Mouse (Mus musculus): ENCODE measurements around the gene Chst15. TPM values are rescaled to one million over a fixed set of nuclear protein-coding genes. Genes with fewer than 3 reads are reported as not detected.

Chst15 gene
- polyA plus RNA-seq (2014; fragmentation: Nextera tagmentation; extraction: Ambion mirVana) = 16.3 and 17.1 TPM in 2 replicates

GRCm38 (mm10) chr7:132317036-132317541, at the start of gene Chst15:
TSS of gene Chst15 (minus strand) at chr7:132317228.
- H3K9ac ChIP-seq = peak within 1 kb of the TSS; percentile 95
- H3K4me2 ChIP-seq (replicated peaks) = peak within 1 kb of the TSS; percentile 98
- peak within 1 kb of the TSS; percentile 94 for H3K27ac ChIP-seq
- DNase-seq (ENCODE audit: low spot score) (peak; percentile 69), ATAC-seq (ENCODE audit: low FRiP score) (peak; percentile 25; the same call in 1 of the 2 replicates)
- under 1% methylated on average over 34 of the region's 34 CpGs for WGBS
- no peaks in the 10 kb centered on the region for H3K27me3 ChIP-seq (ENCODE audit: control insufficient read depth, insufficient read depth, low read length)
- H3K4me1 ChIP-seq (replicated peaks; ENCODE audit: control insufficient read depth, insufficient read depth, low read length) = peaks cover 42% of the 10 kb centered on the region
- H3K4me3 ChIP-seq (replicated peaks; ENCODE audit: low read length) = peak within 1 kb of the TSS; percentile 87
- no peaks in the 10 kb centered on the region for H3K36me3 ChIP-seq (replicated peaks; ENCODE audit: control insufficient read depth, insufficient read depth)
- no peaks in the 10 kb centered on the region for H3K9me3 ChIP-seq (ENCODE audit: control insufficient read depth, low read length)

GRCm38 (mm10) chr7:132365703-132366384, 48.8 kb upstream of the Chst15 start:
- Histone ChIP-seq H3K9ac (no peak overlapping the region), H3K4me2 (replicated peaks) (no peak overlapping the region), H3K36me3 (replicated peaks; ENCODE audit: control insufficient read depth, insufficient read depth) (no peaks in the 10 kb centered on the region), H3K4me1 (replicated peaks; ENCODE audit: control insufficient read depth, insufficient read depth, low read length) (peaks cover 6% of the 10 kb centered on the region; the same call in 1 of the 2 replicates), H3K9me3 (ENCODE audit: control insufficient read depth, low read length) (no peaks in the 10 kb centered on the region), H3K27ac (no peak overlapping the region), H3K4me3 (replicated peaks; ENCODE audit: low read length) (no peak overlapping the region), H3K27me3 (ENCODE audit: control insufficient read depth, insufficient read depth, low read length) (no peaks in the 10 kb centered on the region)
- 90% methylated on average over 5 of the region's 5 CpGs for WGBS
- no peak for DNase-seq (ENCODE audit: low spot score)
- no peak for ATAC-seq (ENCODE audit: low FRiP score)

- ATAC-seq (ENCODE audit: low FRiP score) (no peak), DNase-seq (ENCODE audit: low spot score) (no peak)
- no peaks in the 10 kb centered on the region for H3K27me3 ChIP-seq (ENCODE audit: control insufficient read depth, insufficient read depth, low read length)
- H3K27ac ChIP-seq = no peak overlapping the region
- H3K36me3 ChIP-seq (replicated peaks; ENCODE audit: control insufficient read depth, insufficient read depth) = no peaks in the 10 kb centered on the region
- H3K4me2 ChIP-seq (replicated peaks) = no peak overlapping the region
- H3K4me3 ChIP-seq (replicated peaks; ENCODE audit: low read length) = no peak overlapping the region
- no peaks in the 10 kb centered on the region for H3K9me3 ChIP-seq (ENCODE audit: control insufficient read depth, low read length)
- H3K9ac ChIP-seq = no peak overlapping the region
- 81% methylated on average over 5 of the region's 5 CpGs for WGBS
- peaks cover 6% of the 10 kb centered on the region; the same call in 1 of the 2 replicates for H3K4me1 ChIP-seq (replicated peaks; ENCODE audit: control insufficient read depth, insufficient read depth, low read length)
These were observed 48.1 kb upstream of the Chst15 start for GRCm38 (mm10) chr7:132365111-132365510.

GRCm38 (mm10) chr7:132364506-132364905, 47.5 kb upstream of the Chst15 start:
- Histone ChIP-seq H3K27ac (no peak overlapping the region), H3K4me1 (replicated peaks; ENCODE audit: control insufficient read depth, insufficient read depth, low read length) (peaks cover 6% of the 10 kb centered on the region; the same call in 1 of the 2 replicates), H3K9me3 (ENCODE audit: control insufficient read depth, low read length) (no peaks in the 10 kb centered on the region), H3K36me3 (replicated peaks; ENCODE audit: control insufficient read depth, insufficient read depth) (no peaks in the 10 kb centered on the region), H3K4me2 (replicated peaks) (no peak overlapping the region), H3K9ac (no peak overlapping the region), H3K27me3 (ENCODE audit: control insufficient read depth, insufficient read depth, low read length) (no peaks in the 10 kb centered on the region), H3K4me3 (replicated peaks; ENCODE audit: low read length) (no peak overlapping the region)
- ATAC-seq (ENCODE audit: low FRiP score) (no peak), DNase-seq (ENCODE audit: low spot score) (no peak)
- WGBS = 76% methylated on average over 5 of the region's 5 CpGs

GRCm38 (mm10) chr7:132360336-132360735, 43.3 kb upstream of the Chst15 start:
- ATAC-seq (ENCODE audit: low FRiP score) (no peak), DNase-seq (ENCODE audit: low spot score) (no peak)
- Histone ChIP-seq H3K4me2 (replicated peaks) (no peak overlapping the region), H3K36me3 (replicated peaks; ENCODE audit: control insufficient read depth, insufficient read depth) (no peaks in the 10 kb centered on the region), H3K9ac (no peak overlapping the region), H3K27ac (no peak overlapping the region), H3K9me3 (ENCODE audit: control insufficient read depth, low read length) (no peaks in the 10 kb centered on the region), H3K4me1 (replicated peaks; ENCODE audit: control insufficient read depth, insufficient read depth, low read length) (peaks cover 6% of the 10 kb centered on the region; the same call in 1 of the 2 replicates), H3K27me3 (ENCODE audit: control insufficient read depth, insufficient read depth, low read length) (no peaks in the 10 kb centered on the region), H3K4me3 (replicated peaks; ENCODE audit: low read length) (no peak overlapping the region)
- 70% methylated on average over 4 of the region's 4 CpGs for WGBS

GRCm38 (mm10) chr7:132358709-132359108, 41.7 kb upstream of the Chst15 start:
- Histone ChIP-seq H3K4me2 (replicated peaks) (no peak overlapping the region), H3K4me1 (replicated peaks; ENCODE audit: control insufficient read depth, insufficient read depth, low read length) (peaks cover 6% of the 10 kb centered on the region; the same call in 1 of the 2 replicates), H3K9ac (no peak overlapping the region), H3K4me3 (replicated peaks; ENCODE audit: low read length) (no peak overlapping the region), H3K27me3 (ENCODE audit: control insufficient read depth, insufficient read depth, low read length) (no peaks in the 10 kb centered on the region), H3K27ac (no peak overlapping the region), H3K9me3 (ENCODE audit: control insufficient read depth, low read length) (no peaks in the 10 kb centered on the region), H3K36me3 (replicated peaks; ENCODE audit: control insufficient read depth, insufficient read depth) (no peaks in the 10 kb centered on the region)
- no peak for DNase-seq (ENCODE audit: low spot score)
- no peak for ATAC-seq (ENCODE audit: low FRiP score)
- WGBS = 57% methylated on average over 4 of the region's 4 CpGs

GRCm38 (mm10) chr7:132358250-132358649, 41.2 kb upstream of the Chst15 start:
- no peak for ATAC-seq (ENCODE audit: low FRiP score)
- 55% methylated on average over 3 of the region's 3 CpGs for WGBS
- DNase-seq (ENCODE audit: low spot score) = no peak
- Histone ChIP-seq H3K4me2 (replicated peaks) (no peak overlapping the region), H3K4me3 (replicated peaks; ENCODE audit: low read length) (no peak overlapping the region), H3K9ac (no peak overlapping the region), H3K4me1 (replicated peaks; ENCODE audit: control insufficient read depth, insufficient read depth, low read length) (peaks cover 4% of the 10 kb centered on the region; the same call in 1 of the 2 replicates), H3K36me3 (replicated peaks; ENCODE audit: control insufficient read depth, insufficient read depth) (no peaks in the 10 kb centered on the region), H3K9me3 (ENCODE audit: control insufficient read depth, low read length) (no peaks in the 10 kb centered on the region), H3K27ac (no peak overlapping the region), H3K27me3 (ENCODE audit: control insufficient read depth, insufficient read depth, low read length) (no peaks in the 10 kb centered on the region)

GRCm38 (mm10) chr7:132357841-132358237, 40.8 kb upstream of the Chst15 start:
- Histone ChIP-seq H3K36me3 (replicated peaks; ENCODE audit: control insufficient read depth, insufficient read depth) (no peaks in the 10 kb centered on the region), H3K27me3 (ENCODE audit: control insufficient read depth, insufficient read depth, low read length) (no peaks in the 10 kb centered on the region), H3K4me2 (replicated peaks) (no peak overlapping the region), H3K4me3 (replicated peaks; ENCODE audit: low read length) (no peak overlapping the region), H3K9ac (no peak overlapping the region), H3K9me3 (ENCODE audit: control insufficient read depth, low read length) (no peaks in the 10 kb centered on the region), H3K4me1 (replicated peaks; ENCODE audit: control insufficient read depth, insufficient read depth, low read length) (0 out of 2 replicates have a peak, but pooled peaks cover under 1% of the 10 kb centered on the region), H3K27ac (no peak overlapping the region)
- WGBS = 93% methylated on average over 3 of the region's 3 CpGs
- DNase-seq (ENCODE audit: low spot score) (no peak), ATAC-seq (ENCODE audit: low FRiP score) (no peak)

- H3K27me3 ChIP-seq (ENCODE audit: control insufficient read depth, insufficient read depth, low read length) = no peaks in the 10 kb centered on the region
- 34% methylated on average over 10 of the region's 10 CpGs for WGBS
- H3K27ac ChIP-seq = no peak overlapping the region
- no peak overlapping the region for H3K4me2 ChIP-seq (replicated peaks)
- no peaks in the 10 kb centered on the region for H3K36me3 ChIP-seq (replicated peaks; ENCODE audit: control insufficient read depth, insufficient read depth)
- DNase-seq (ENCODE audit: low spot score) (no peak), ATAC-seq (ENCODE audit: low FRiP score) (no peak)
- no peaks in the 10 kb centered on the region for H3K9me3 ChIP-seq (ENCODE audit: control insufficient read depth, low read length)
- H3K4me3 ChIP-seq (replicated peaks; ENCODE audit: low read length) = no peak overlapping the region
- H3K4me1 ChIP-seq (replicated peaks; ENCODE audit: control insufficient read depth, insufficient read depth, low read length) = 0 out of 2 replicates have a peak, but pooled peaks cover 2% of the 10 kb centered on the region
- H3K9ac ChIP-seq = no peak overlapping the region
These were observed 40.1 kb upstream of the Chst15 start for GRCm38 (mm10) chr7:132356881-132357840.

All from hindbrain, embryonic 14.5 days (tissue).